Mouse (Mus musculus) cerebellum, postnatal 25 days (tissue): ENCODE results near the gene Samd4.
A peak's percentile ranks its signal among the peaks of the same experiment; 100 is the strongest.

Source experiments
- DNase-seq, 2 experiments: peaks; one replicate each; pipeline ENCODE4 v3.0.0; 2021; ENCODE audit warnings: mixed read lengths in 2 of 2

Gene Samd4

GRCm38 (mm10) chr14:46882431-46883067, at the start of gene Samd4:
Gene Samd4 (plus strand): TSS chr14:46882854.
- peak; percentile 66 to 76 for DNase-seq

- DNase-seq = no peak
Measured at GRCm38 (mm10) chr14:46839326-46839725, 43.3 kb upstream of the Samd4 start.

- DNase-seq = no peak
Measured at GRCm38 (mm10) chr14:46845706-46846105, 36.9 kb upstream of the Samd4 start.

- no peak for DNase-seq
Measured at GRCm38 (mm10) chr14:46848063-46848590, 34.5 kb upstream of the Samd4 start.

- DNase-seq = no peak
Measured at GRCm38 (mm10) chr14:46848736-46849135, 33.9 kb upstream of the Samd4 start.

GRCm38 (mm10) chr14:46849769-46850168, 32.9 kb upstream of the Samd4 start:
- no peak for DNase-seq

- no peak for DNase-seq
Measured at GRCm38 (mm10) chr14:46853677-46854076, 29.0 kb upstream of the Samd4 start.

- DNase-seq = no peak
Measured at GRCm38 (mm10) chr14:46862922-46863321, 19.7 kb upstream of the Samd4 start.

- peak; percentile 62 to 76 for DNase-seq
Measured at GRCm38 (mm10) chr14:46880935-46881334, 1.7 kb upstream of the Samd4 start.

- DNase-seq = peak; percentile 40 to 50
Measured at GRCm38 (mm10) chr14:46881581-46882430, 848 bp upstream of the Samd4 start.

GRCm38 (mm10) chr14:46883068-46883870, 615 bp downstream of the Samd4 start:
- peak; percentile 63 to 68 for DNase-seq

GRCm38 (mm10) chr14:46883871-46884441, 1.3 kb downstream of the Samd4 start:
- DNase-seq = peak; percentile 53 to 59

GRCm38 (mm10) chr14:46884701-46885428, 2.2 kb downstream of the Samd4 start:
- DNase-seq = peak; percentile 69 to 70

GRCm38 (mm10) chr14:46885429-46885755, 2.7 kb downstream of the Samd4 start:
- no peak for DNase-seq

- DNase-seq = no peak
Measured at GRCm38 (mm10) chr14:46885891-46886301, 3.2 kb downstream of the Samd4 start.

- no peak for DNase-seq
Measured at GRCm38 (mm10) chr14:46889096-46889495, 6.4 kb downstream of the Samd4 start.

- no peak for DNase-seq
Measured at GRCm38 (mm10) chr14:46893961-46894360, 11.3 kb downstream of the Samd4 start.

GRCm38 (mm10) chr14:46897953-46898352, 15.3 kb downstream of the Samd4 start:
- DNase-seq = no peak

- DNase-seq = no peak
Measured at GRCm38 (mm10) chr14:46898626-46899025, 16.0 kb downstream of the Samd4 start.

GRCm38 (mm10) chr14:46902498-46903087, 19.9 kb downstream of the Samd4 start:
- DNase-seq = no peak

- no peak for DNase-seq
Measured at GRCm38 (mm10) chr14:46904276-46904675, 21.6 kb downstream of the Samd4 start.

- DNase-seq = no peak
Measured at GRCm38 (mm10) chr14:46908858-46909257, 26.2 kb downstream of the Samd4 start.
